Mouse (Mus musculus): ENCODE measurements around the gene Rtca. TPM values are rescaled to one million over a fixed set of nuclear protein-coding genes. Genes with fewer than 3 reads are reported as not detected.

Gene Rtca
- polyA plus RNA-seq, 1 experiment from 2014 or later = 76.3 TPM

DNA sequence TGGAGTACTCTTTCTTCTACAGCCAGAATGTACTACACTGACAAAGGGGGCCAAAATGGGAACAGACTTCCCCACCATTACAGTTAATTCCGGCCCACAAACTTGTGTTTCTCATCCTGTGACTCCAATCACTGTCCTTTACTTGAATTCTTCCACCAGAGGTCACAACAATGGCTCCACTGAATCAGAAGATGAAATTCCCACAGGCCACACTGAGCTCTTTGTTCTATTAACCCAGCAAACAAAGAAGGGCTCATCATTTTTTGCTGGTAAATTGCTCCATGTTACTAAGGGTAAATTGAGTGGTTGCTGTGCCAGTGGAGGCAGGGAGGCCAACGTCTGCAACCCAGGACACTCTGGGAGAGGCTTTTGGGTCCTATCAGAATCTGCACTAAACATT is 27.9 kb downstream of the Rtca start:
- 72% methylated on average over 2 of the region's 2 CpGs for whole genome bisulfite sequencing

DNA sequence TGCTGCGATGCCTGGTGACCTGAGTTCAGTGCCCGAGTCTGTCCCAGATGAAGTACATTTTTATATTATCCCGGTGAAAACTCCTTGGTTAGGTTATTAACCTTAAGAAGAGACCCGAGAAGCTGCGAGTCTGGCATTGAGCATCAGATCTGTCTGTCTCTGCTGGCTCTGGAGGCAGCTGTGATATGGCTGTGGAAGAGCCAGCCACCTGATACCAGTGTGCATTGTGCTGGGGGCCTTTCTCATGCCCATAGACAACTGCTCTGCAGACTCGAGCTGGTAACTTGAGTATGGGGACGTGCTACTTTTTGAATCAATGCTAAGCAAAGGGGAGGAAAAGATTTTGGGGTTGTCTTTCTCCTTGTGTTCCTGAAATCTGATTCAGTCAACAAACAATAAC is 30.7 kb downstream of the Rtca start:
- no peak for ATAC-seq (ENCODE audit: low FRiP score, low TSS enrichment)
- Histone ChIP-seq H3K9me3 (ENCODE audit: low read length) (no peaks in the 10 kb centered on the region), H3K4me2 (replicated peaks; ENCODE audit: low read depth, low read length) (no peak overlapping the region), H3K36me3 (ENCODE audit: insufficient read depth, low read length) (no peaks in the 10 kb centered on the region), H3K27ac (ENCODE audit: low read length) (no peak overlapping the region), H3K4me3 (ENCODE audit: low read length) (no peak overlapping the region), H3K4me1 (ENCODE audit: insufficient read depth, low read length) (no peaks in the 10 kb centered on the region), H3K27me3 (ENCODE audit: insufficient read depth, low read length) (no peaks in the 10 kb centered on the region), H3K9ac (replicated peaks; ENCODE audit: low read length) (no peak overlapping the region)
- WGBS = 70% methylated on average over 7 of the region's 7 CpGs

More for the DNA sequence above, 27.9 kb downstream of the Rtca start:
- Histone ChIP-seq H3K27me3 (ENCODE audit: insufficient read depth, low read length) (no peaks in the 10 kb centered on the region), H3K36me3 (ENCODE audit: insufficient read depth, low read length) (no peaks in the 10 kb centered on the region), H3K4me1 (ENCODE audit: insufficient read depth, low read length) (no peaks in the 10 kb centered on the region), H3K9ac (replicated peaks; ENCODE audit: low read length) (no peak overlapping the region), H3K4me3 (ENCODE audit: low read length) (no peak overlapping the region), H3K9me3 (ENCODE audit: low read length) (0 out of 2 replicates have a peak, but pooled peaks cover 6% of the 10 kb centered on the region), H3K27ac (ENCODE audit: low read length) (no peak overlapping the region), H3K4me2 (replicated peaks; ENCODE audit: low read depth, low read length) (no peak overlapping the region)
- ATAC-seq (ENCODE audit: low FRiP score, low TSS enrichment) = no peak

DNA sequence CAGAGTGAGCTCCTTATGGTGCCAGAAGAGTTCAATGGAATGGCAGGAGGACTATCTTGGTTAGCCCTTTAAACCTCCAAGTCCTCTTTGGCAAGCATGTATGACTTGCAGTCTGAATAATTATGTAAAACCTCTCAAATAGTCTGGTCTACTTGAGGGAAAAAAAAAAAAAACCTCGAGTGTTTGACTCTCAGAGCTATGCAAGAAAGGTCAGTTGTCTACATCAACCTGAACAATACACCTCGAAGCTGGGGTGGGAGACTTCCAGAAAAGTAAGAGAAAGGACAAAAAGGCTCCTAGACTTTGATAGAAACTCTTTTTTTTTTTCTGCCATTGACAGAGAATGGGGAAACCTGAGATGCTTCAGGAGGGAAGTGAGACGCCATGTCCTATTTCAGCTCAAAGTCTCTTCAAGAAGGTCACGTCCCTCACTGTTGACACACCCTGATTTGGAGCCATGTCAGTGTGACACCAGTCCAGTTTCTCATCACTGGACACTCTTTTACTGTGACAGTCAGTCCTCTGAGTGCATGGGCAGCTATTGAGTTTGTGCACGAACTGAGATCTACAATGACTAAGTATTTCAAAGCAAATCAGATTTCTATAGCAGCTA is 31.2 kb downstream of the Rtca start:
- Histone ChIP-seq H3K27me3 (ENCODE audit: insufficient read depth, low read length) (no peaks in the 10 kb centered on the region), H3K9me3 (ENCODE audit: low read length) (no peaks in the 10 kb centered on the region), H3K27ac (ENCODE audit: low read length) (no peak overlapping the region), H3K4me3 (ENCODE audit: low read length) (no peak overlapping the region), H3K4me1 (ENCODE audit: insufficient read depth, low read length) (no peaks in the 10 kb centered on the region), H3K36me3 (ENCODE audit: insufficient read depth, low read length) (no peaks in the 10 kb centered on the region), H3K9ac (replicated peaks; ENCODE audit: low read length) (no peak overlapping the region), H3K4me2 (replicated peaks; ENCODE audit: low read depth, low read length) (no peak overlapping the region)
- no peak for ATAC-seq (ENCODE audit: low FRiP score, low TSS enrichment)
- 46% methylated on average over 5 of the region's 5 CpGs for WGBS

DNA sequence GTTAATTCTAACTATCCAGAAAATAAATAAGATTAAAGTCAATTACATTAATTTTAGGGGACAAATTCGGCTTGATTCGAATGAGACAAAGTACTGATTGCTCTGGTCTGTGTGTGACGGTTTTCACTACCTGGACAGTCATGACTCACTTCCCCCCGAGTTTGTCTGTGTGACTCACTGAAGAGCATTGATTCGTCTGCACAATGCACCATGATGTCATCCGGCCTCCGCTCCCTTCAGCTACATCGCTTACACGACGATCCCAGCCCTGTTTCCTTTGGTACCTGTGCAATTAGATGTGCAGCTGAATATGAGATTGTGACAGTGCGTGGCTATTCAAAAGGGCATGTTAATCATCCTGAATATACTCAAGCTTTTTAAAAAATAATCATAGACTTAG is 33.4 kb downstream of the Rtca start:
- Histone ChIP-seq H3K9me3 (ENCODE audit: low read length) (no peaks in the 10 kb centered on the region), H3K4me2 (replicated peaks; ENCODE audit: low read depth, low read length) (no peak overlapping the region), H3K4me3 (ENCODE audit: low read length) (no peak overlapping the region), H3K36me3 (ENCODE audit: insufficient read depth, low read length) (no peaks in the 10 kb centered on the region), H3K9ac (replicated peaks; ENCODE audit: low read length) (no peak overlapping the region), H3K4me1 (ENCODE audit: insufficient read depth, low read length) (no peaks in the 10 kb centered on the region), H3K27me3 (ENCODE audit: insufficient read depth, low read length) (no peaks in the 10 kb centered on the region), H3K27ac (ENCODE audit: low read length) (no peak overlapping the region)
- ATAC-seq (ENCODE audit: low FRiP score, low TSS enrichment) = no peak
- 78% methylated on average over 11 of the region's 11 CpGs for WGBS

DNA sequence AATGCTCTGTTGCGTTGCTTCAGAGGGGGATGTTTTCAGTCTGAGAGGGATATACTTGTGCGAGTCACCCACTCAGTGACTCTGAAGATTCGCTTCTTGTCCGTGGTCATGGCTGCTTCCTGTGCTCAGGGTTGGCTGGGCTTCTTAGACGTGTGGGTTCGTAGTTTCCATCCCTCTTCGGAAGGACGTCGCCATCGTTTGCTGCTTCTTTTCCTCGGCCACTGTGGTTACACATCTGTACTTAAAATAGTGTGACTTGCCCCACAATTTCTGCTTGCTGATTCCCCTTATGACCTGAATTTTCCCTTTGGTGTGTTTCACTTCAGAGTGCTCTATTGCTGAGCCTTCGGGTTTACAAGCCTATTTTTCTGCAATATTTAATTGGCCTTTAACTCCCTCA is 42.3 kb downstream of the Rtca start:
- H3K4me1 ChIP-seq (ENCODE audit: insufficient read depth, low read length) = no peaks in the 10 kb centered on the region
- no peak for ATAC-seq (ENCODE audit: low FRiP score, low TSS enrichment)
- H3K9ac ChIP-seq (replicated peaks; ENCODE audit: low read length) = no peak overlapping the region
- H3K4me2 ChIP-seq (replicated peaks; ENCODE audit: low read depth, low read length) = no peak overlapping the region
- H3K36me3 ChIP-seq (ENCODE audit: insufficient read depth, low read length) = no peaks in the 10 kb centered on the region
- WGBS = 88% methylated on average over 12 of the region's 12 CpGs
- H3K4me3 ChIP-seq (ENCODE audit: low read length) = no peak overlapping the region
- no peaks in the 10 kb centered on the region for H3K9me3 ChIP-seq (ENCODE audit: low read length)
- H3K27ac ChIP-seq (ENCODE audit: low read length) = no peak overlapping the region
- no peaks in the 10 kb centered on the region for H3K27me3 ChIP-seq (ENCODE audit: insufficient read depth, low read length)

DNA sequence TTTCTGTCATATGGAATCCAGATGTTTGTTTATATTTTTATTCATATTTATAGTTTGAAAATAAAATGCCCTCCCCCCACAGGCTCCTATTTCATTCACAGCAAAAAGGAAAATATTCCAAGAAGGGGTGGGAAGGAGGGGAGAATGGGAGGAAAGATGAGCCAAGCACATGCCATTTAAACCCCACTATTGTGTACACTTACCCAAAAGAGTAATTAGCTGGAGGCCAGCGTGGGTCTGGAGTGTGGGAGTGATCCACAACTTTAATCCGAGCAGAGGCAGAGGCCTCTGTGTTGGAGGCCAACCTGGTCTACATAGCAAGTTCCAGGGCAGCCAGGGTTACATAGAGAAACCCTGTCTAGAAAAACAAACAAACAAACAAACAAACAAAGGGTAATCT is 43.7 kb downstream of the Rtca start:
- H3K9me3 ChIP-seq (ENCODE audit: low read length) = no peaks in the 10 kb centered on the region
- no peak overlapping the region for H3K27ac ChIP-seq (ENCODE audit: low read length)
- H3K4me1 ChIP-seq (ENCODE audit: insufficient read depth, low read length) = no peaks in the 10 kb centered on the region
- ATAC-seq (ENCODE audit: low FRiP score, low TSS enrichment) = no peak
- H3K4me2 ChIP-seq (replicated peaks; ENCODE audit: low read depth, low read length) = no peak overlapping the region
- H3K27me3 ChIP-seq (ENCODE audit: insufficient read depth, low read length) = no peaks in the 10 kb centered on the region
- H3K36me3 ChIP-seq (ENCODE audit: insufficient read depth, low read length) = no peaks in the 10 kb centered on the region
- H3K9ac ChIP-seq (replicated peaks; ENCODE audit: low read length) = no peak overlapping the region
- H3K4me3 ChIP-seq (ENCODE audit: low read length) = no peak overlapping the region
- WGBS = 20% methylated on average over 2 of the region's 2 CpGs

DNA sequence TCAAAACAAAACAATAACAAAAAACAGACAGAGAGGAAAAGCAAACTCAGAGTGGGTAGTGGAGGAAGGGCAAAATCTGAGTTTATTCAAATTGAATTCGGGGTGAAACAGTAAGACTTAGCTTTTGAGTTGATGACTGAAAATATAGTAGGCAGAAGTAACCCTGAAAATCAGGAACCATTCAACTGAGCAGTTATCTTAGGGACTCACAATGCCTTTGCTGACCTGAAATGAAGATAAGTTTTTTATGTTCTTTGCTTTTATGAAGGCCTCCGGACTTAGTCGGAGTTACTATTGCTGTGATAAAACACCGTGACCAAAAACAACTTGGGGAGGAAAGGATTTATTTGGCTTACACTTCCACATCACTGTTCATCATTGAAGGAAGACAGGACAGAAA is 47.0 kb downstream of the Rtca start:
- no peak for ATAC-seq (ENCODE audit: low FRiP score, low TSS enrichment)

DNA sequence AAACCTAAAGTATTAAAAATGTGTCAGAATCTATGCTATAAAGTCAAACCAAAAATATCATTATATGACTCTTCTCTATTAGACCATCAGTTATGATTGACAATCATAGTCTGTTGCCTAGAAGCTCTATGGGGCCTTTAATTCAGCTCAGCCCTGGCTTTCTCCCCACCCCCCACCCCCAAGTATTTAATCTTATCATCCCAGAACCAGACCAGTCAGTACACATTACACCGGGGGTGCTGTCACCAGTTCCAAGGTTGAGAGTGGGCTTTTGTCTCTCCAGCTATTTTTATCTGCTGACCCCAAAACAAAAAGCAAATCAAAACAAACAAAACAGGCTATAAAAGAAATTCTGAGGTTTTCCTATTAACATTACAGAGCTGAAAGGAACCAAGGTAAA is 53.5 kb downstream of the Rtca start:
- Histone ChIP-seq H3K36me3 (ENCODE audit: insufficient read depth, low read length) (no peaks in the 10 kb centered on the region), H3K9ac (replicated peaks; ENCODE audit: low read length) (no peak overlapping the region), H3K9me3 (ENCODE audit: low read length) (0 out of 2 replicates have a peak, but pooled peaks cover 2% of the 10 kb centered on the region), H3K4me2 (replicated peaks; ENCODE audit: low read depth, low read length) (no peak overlapping the region), H3K4me1 (ENCODE audit: insufficient read depth, low read length) (no peaks in the 10 kb centered on the region), H3K4me3 (ENCODE audit: low read length) (no peak overlapping the region), H3K27ac (ENCODE audit: low read length) (no peak overlapping the region), H3K27me3 (ENCODE audit: insufficient read depth, low read length) (no peaks in the 10 kb centered on the region)
- 75% methylated on average over 1 of the region's 1 CpGs for WGBS
- no peak for ATAC-seq (ENCODE audit: low FRiP score, low TSS enrichment)

More for the DNA sequence above, 47.0 kb downstream of the Rtca start:
- Histone ChIP-seq H3K4me1 (ENCODE audit: insufficient read depth, low read length) (no peaks in the 10 kb centered on the region), H3K4me2 (replicated peaks; ENCODE audit: low read depth, low read length) (no peak overlapping the region), H3K9me3 (ENCODE audit: low read length) (no peaks in the 10 kb centered on the region), H3K27ac (ENCODE audit: low read length) (no peak overlapping the region), H3K4me3 (ENCODE audit: low read length) (no peak overlapping the region), H3K27me3 (ENCODE audit: insufficient read depth, low read length) (no peaks in the 10 kb centered on the region), H3K36me3 (ENCODE audit: insufficient read depth, low read length) (no peaks in the 10 kb centered on the region), H3K9ac (replicated peaks; ENCODE audit: low read length) (no peak overlapping the region)
- 72% methylated on average over 4 of the region's 4 CpGs for WGBS

DNA sequence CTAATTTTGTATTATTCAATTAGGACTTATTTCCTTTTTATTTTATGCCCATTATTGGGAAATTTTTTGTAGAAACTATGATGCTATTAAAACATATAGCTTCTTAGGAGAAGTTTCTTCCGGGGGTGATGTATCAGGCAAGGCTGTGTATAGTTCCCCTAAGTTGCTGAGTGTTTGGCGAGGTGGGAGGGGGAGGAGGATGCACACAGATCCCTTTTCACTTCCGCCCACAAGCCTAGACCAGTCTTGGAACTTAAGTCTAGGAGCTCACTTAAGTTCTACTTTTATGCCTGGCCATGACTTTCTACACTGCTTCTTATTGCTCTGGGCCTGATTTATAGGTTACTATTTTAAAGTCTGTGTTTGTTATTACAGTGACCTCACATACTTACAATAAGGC is 57.3 kb downstream of the Rtca start:
- Histone ChIP-seq H3K9ac (replicated peaks; ENCODE audit: low read length) (no peak overlapping the region), H3K36me3 (ENCODE audit: insufficient read depth, low read length) (no peaks in the 10 kb centered on the region), H3K4me3 (ENCODE audit: low read length) (no peak overlapping the region), H3K27me3 (ENCODE audit: insufficient read depth, low read length) (no peaks in the 10 kb centered on the region), H3K4me2 (replicated peaks; ENCODE audit: low read depth, low read length) (no peak overlapping the region), H3K27ac (ENCODE audit: low read length) (no peak overlapping the region), H3K4me1 (ENCODE audit: insufficient read depth, low read length) (no peaks in the 10 kb centered on the region), H3K9me3 (ENCODE audit: low read length) (0 out of 2 replicates have a peak, but pooled peaks cover 2% of the 10 kb centered on the region)
- WGBS = 70% methylated on average over 3 of the region's 3 CpGs
- no peak for ATAC-seq (ENCODE audit: low FRiP score, low TSS enrichment)

DNA sequence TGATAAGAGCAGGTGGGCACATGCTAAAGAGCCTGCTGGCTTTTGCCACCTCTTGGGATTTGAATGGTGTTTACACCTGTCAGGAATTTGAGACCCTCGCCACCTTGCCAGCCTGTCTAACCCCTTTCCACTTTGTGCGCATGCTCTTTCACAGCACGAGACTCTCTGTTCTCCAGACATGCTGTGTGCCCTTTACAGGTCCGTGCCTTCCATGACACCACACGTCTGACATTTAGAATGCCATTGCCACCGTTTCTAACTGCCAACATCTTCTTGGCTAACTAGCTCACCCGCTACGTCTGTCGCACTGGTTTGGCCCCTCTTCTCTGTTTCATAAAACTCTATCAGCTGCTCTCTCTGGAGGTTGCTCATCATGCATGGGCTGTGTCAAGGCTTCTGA is 63.7 kb downstream of the Rtca start:
- no peak overlapping the region for H3K9ac ChIP-seq (replicated peaks; ENCODE audit: low read length)
- 88% methylated on average over 9 of the region's 9 CpGs for WGBS
- H3K36me3 ChIP-seq (ENCODE audit: insufficient read depth, low read length) = no peaks in the 10 kb centered on the region
- no peak overlapping the region for H3K27ac ChIP-seq (ENCODE audit: low read length)
- no peaks in the 10 kb centered on the region for H3K27me3 ChIP-seq (ENCODE audit: insufficient read depth, low read length)
- H3K4me2 ChIP-seq (replicated peaks; ENCODE audit: low read depth, low read length) = no peak overlapping the region
- H3K9me3 ChIP-seq (ENCODE audit: low read length) = no peaks in the 10 kb centered on the region
- no peak for ATAC-seq (ENCODE audit: low FRiP score, low TSS enrichment)
- no peak overlapping the region for H3K4me3 ChIP-seq (ENCODE audit: low read length)
- H3K4me1 ChIP-seq (ENCODE audit: insufficient read depth, low read length) = no peaks in the 10 kb centered on the region

All from kidney, embryonic 16.5 days (tissue).